Mouse (Mus musculus): ENCODE data around the gene Selenow. TPM values are rescaled to one million over a fixed set of nuclear protein-coding genes. Genes with fewer than 3 reads are reported as not detected.
"Not testable (repeated sequence)": the region's sequence is repeated elsewhere in the genome, so short reads cannot be mapped to it uniquely, and the experiment has no call there.

The Selenow gene
- polyA plus RNA-seq, 1 experiment from 2014 or later: 1,286 TPM

GRCm38 (mm10) chr7:15916134-15916723 lies 6.0 kb downstream of the Selenow start:
- 86% methylated on average over 3 of the region's 3 CpGs for WGBS
- no peaks in the 10 kb centered on the region for H3K9me3 ChIP-seq
- ATAC-seq: no peak

GRCm38 (mm10) chr7:15915695-15916094 lies 6.5 kb downstream of the Selenow start:
- not testable (repeated sequence) for ATAC-seq, H3K9me3 ChIP-seq
- WGBS: 88% methylated on average over 4 of the region's 4 CpGs

More at GRCm38 (mm10) chr7:15916134-15916723, 6.0 kb downstream of the Selenow start:
- Histone ChIP-seq H3K4me2 (replicated peaks) (no peak overlapping the region), H3K36me3 (peaks cover 45% of the 10 kb centered on the region), H3K4me3 (replicated peaks) (no peak overlapping the region), H3K27ac (no peak overlapping the region), H3K4me1 (replicated peaks) (peaks cover 15% of the 10 kb centered on the region), H3K27me3 (no peaks in the 10 kb centered on the region), H3K9ac (replicated peaks) (no peak overlapping the region)

GRCm38 (mm10) chr7:15914751-15915150 lies 7.5 kb downstream of the Selenow start:
- H3K27ac ChIP-seq: no peak overlapping the region
- no peaks in the 10 kb centered on the region for H3K9me3 ChIP-seq
- 93% methylated on average over 2 of the region's 2 CpGs for WGBS
- H3K27me3 ChIP-seq: no peaks in the 10 kb centered on the region
- H3K4me2 ChIP-seq (replicated peaks): no peak overlapping the region
- no peaks in the 10 kb centered on the region for H3K4me1 ChIP-seq (replicated peaks)
- H3K4me3 ChIP-seq (replicated peaks): no peak overlapping the region
- H3K36me3 ChIP-seq: peaks cover 37% of the 10 kb centered on the region
- no peak overlapping the region for H3K9ac ChIP-seq (replicated peaks)
- no peak for ATAC-seq

More at GRCm38 (mm10) chr7:15915695-15916094, 6.5 kb downstream of the Selenow start:
- not testable (repeated sequence) for H3K27ac ChIP-seq; H3K4me3 ChIP-seq (replicated peaks); H3K4me1 ChIP-seq (replicated peaks); H3K27me3 ChIP-seq; H3K4me2 ChIP-seq (replicated peaks); H3K9ac ChIP-seq (replicated peaks)
- H3K36me3 ChIP-seq: peaks cover 45% of the 10 kb centered on the region

GRCm38 (mm10) chr7:15914252-15914651 lies 8.0 kb downstream of the Selenow start:
- no peak overlapping the region for H3K27ac ChIP-seq
- H3K27me3 ChIP-seq: no peaks in the 10 kb centered on the region
- no peak for ATAC-seq
- no peak overlapping the region for H3K9ac ChIP-seq (replicated peaks)
- no peak overlapping the region for H3K4me2 ChIP-seq (replicated peaks)
- 46% methylated on average over 2 of the region's 2 CpGs for WGBS
- no peaks in the 10 kb centered on the region for H3K4me1 ChIP-seq (replicated peaks)
- no peak overlapping the region for H3K4me3 ChIP-seq (replicated peaks)
- peaks cover 32% of the 10 kb centered on the region for H3K36me3 ChIP-seq
- no peaks in the 10 kb centered on the region for H3K9me3 ChIP-seq

- H3K4me2 ChIP-seq (replicated peaks): no peak overlapping the region
- H3K4me1 ChIP-seq (replicated peaks): no peaks in the 10 kb centered on the region
- H3K27ac ChIP-seq: no peak overlapping the region
- ATAC-seq: peak; percentile 77
- WGBS: 1% methylated on average over 4 of the region's 4 CpGs
- H3K9me3 ChIP-seq: no peaks in the 10 kb centered on the region
- no peaks in the 10 kb centered on the region for H3K27me3 ChIP-seq
- H3K9ac ChIP-seq (replicated peaks): no peak overlapping the region
- peaks cover 12% of the 10 kb centered on the region for H3K36me3 ChIP-seq
- H3K4me3 ChIP-seq (replicated peaks): no peak overlapping the region
Observed at GRCm38 (mm10) chr7:15912183-15912582, 10.0 kb downstream of the Selenow start.

GRCm38 (mm10) chr7:15910521-15910920 lies 11.7 kb downstream of the Selenow start:
- 90% methylated on average over 5 of the region's 5 CpGs for WGBS
- H3K4me2 ChIP-seq (replicated peaks): no peak overlapping the region
- no peaks in the 10 kb centered on the region for H3K9me3 ChIP-seq
- ATAC-seq: no peak
- H3K36me3 ChIP-seq: no peaks in the 10 kb centered on the region
- no peaks in the 10 kb centered on the region for H3K27me3 ChIP-seq
- no peak overlapping the region for H3K4me3 ChIP-seq (replicated peaks)
- H3K4me1 ChIP-seq (replicated peaks): no peaks in the 10 kb centered on the region
- H3K27ac ChIP-seq: no peak overlapping the region
- H3K9ac ChIP-seq (replicated peaks): no peak overlapping the region

- H3K4me2 ChIP-seq (replicated peaks): no peak overlapping the region
- H3K4me1 ChIP-seq (replicated peaks): no peaks in the 10 kb centered on the region
- ATAC-seq: no peak
- no peak overlapping the region for H3K4me3 ChIP-seq (replicated peaks)
- no peaks in the 10 kb centered on the region for H3K27me3 ChIP-seq
- H3K9ac ChIP-seq (replicated peaks): no peak overlapping the region
- 88% methylated on average over 8 of the region's 8 CpGs for WGBS
- H3K27ac ChIP-seq: no peak overlapping the region
- H3K36me3 ChIP-seq: no peaks in the 10 kb centered on the region
- no peaks in the 10 kb centered on the region for H3K9me3 ChIP-seq
Observed at GRCm38 (mm10) chr7:15907971-15908590, 14.1 kb downstream of the Selenow start.

GRCm38 (mm10) chr7:15906602-15907001 lies 15.6 kb downstream of the Selenow start:
- Histone ChIP-seq H3K4me3 (replicated peaks) (no peak overlapping the region), H3K9ac (replicated peaks) (no peak overlapping the region), H3K4me1 (replicated peaks) (no peaks in the 10 kb centered on the region), H3K36me3 (no peaks in the 10 kb centered on the region), H3K4me2 (replicated peaks) (no peak overlapping the region), H3K27me3 (no peaks in the 10 kb centered on the region), H3K27ac (no peak overlapping the region), H3K9me3 (no peaks in the 10 kb centered on the region)
- ATAC-seq: no peak
- 96% methylated on average over 1 of the region's 1 CpGs for WGBS

GRCm38 (mm10) chr7:15905861-15906260 lies 16.3 kb downstream of the Selenow start:
- H3K4me3 ChIP-seq (replicated peaks): no peak overlapping the region

GRCm38 (mm10) chr7:15901366-15902048 lies 20.7 kb downstream of the Selenow start:
- H3K4me1 ChIP-seq (replicated peaks): no peaks in the 10 kb centered on the region
- H3K27ac ChIP-seq: no peak overlapping the region

More at GRCm38 (mm10) chr7:15905861-15906260, 16.3 kb downstream of the Selenow start:
- no peak overlapping the region for H3K4me2 ChIP-seq (replicated peaks)
- WGBS: 39% methylated on average over 7 of the region's 7 CpGs
- ATAC-seq: no peak
- H3K27me3 ChIP-seq: no peaks in the 10 kb centered on the region
- H3K27ac ChIP-seq: no peak overlapping the region
- H3K9ac ChIP-seq (replicated peaks): no peak overlapping the region
- H3K36me3 ChIP-seq: no peaks in the 10 kb centered on the region
- H3K9me3 ChIP-seq: no peaks in the 10 kb centered on the region
- no peaks in the 10 kb centered on the region for H3K4me1 ChIP-seq (replicated peaks)

GRCm38 (mm10) chr7:15894251-15894650 lies 28.0 kb downstream of the Selenow start:
- ATAC-seq: no peak
- H3K27ac ChIP-seq: no peak overlapping the region
- H3K4me1 ChIP-seq (replicated peaks): no peaks in the 10 kb centered on the region
- WGBS: 69% methylated on average over 1 of the region's 1 CpGs
- H3K4me3 ChIP-seq (replicated peaks): no peak overlapping the region
- no peaks in the 10 kb centered on the region for H3K36me3 ChIP-seq
- H3K9ac ChIP-seq (replicated peaks): no peak overlapping the region
- H3K9me3 ChIP-seq: no peaks in the 10 kb centered on the region
- no peak overlapping the region for H3K4me2 ChIP-seq (replicated peaks)
- H3K27me3 ChIP-seq: no peaks in the 10 kb centered on the region

More at GRCm38 (mm10) chr7:15901366-15902048, 20.7 kb downstream of the Selenow start:
- no peaks in the 10 kb centered on the region for H3K9me3 ChIP-seq
- H3K9ac ChIP-seq (replicated peaks): no peak overlapping the region
- ATAC-seq: no peak
- H3K4me3 ChIP-seq (replicated peaks): no peak overlapping the region
- no peak overlapping the region for H3K4me2 ChIP-seq (replicated peaks)
- no peaks in the 10 kb centered on the region for H3K36me3 ChIP-seq
- 76% methylated on average over 9 of the region's 9 CpGs for WGBS
- no peaks in the 10 kb centered on the region for H3K27me3 ChIP-seq

- no peak overlapping the region for H3K9ac ChIP-seq (replicated peaks)
- H3K9me3 ChIP-seq: no peaks in the 10 kb centered on the region
- H3K4me1 ChIP-seq (replicated peaks): peaks cover 11% of the 10 kb centered on the region
- no peaks in the 10 kb centered on the region for H3K36me3 ChIP-seq
- H3K4me3 ChIP-seq (replicated peaks): no peak overlapping the region
- H3K4me2 ChIP-seq (replicated peaks): no peak overlapping the region
- no peak for ATAC-seq
- no peak overlapping the region for H3K27ac ChIP-seq
- WGBS: 96% methylated on average over 2 of the region's 2 CpGs
- no peaks in the 10 kb centered on the region for H3K27me3 ChIP-seq
Observed at GRCm38 (mm10) chr7:15884127-15884526, 38.1 kb downstream of the Selenow start.

Measured in midbrain, embryonic 13.5 days (tissue).